Mouse (Mus musculus): ENCODE results near the gene Stat6. TPM values are rescaled to one million over a fixed set of nuclear protein-coding genes. Genes with fewer than 3 reads are reported as not detected.
A peak's percentile ranks its signal among the peaks of the same experiment; 100 is the strongest.

Gene Stat6
- polyA plus RNA-seq, 1 experiment from 2014 or later = 6.8 TPM

DNA sequence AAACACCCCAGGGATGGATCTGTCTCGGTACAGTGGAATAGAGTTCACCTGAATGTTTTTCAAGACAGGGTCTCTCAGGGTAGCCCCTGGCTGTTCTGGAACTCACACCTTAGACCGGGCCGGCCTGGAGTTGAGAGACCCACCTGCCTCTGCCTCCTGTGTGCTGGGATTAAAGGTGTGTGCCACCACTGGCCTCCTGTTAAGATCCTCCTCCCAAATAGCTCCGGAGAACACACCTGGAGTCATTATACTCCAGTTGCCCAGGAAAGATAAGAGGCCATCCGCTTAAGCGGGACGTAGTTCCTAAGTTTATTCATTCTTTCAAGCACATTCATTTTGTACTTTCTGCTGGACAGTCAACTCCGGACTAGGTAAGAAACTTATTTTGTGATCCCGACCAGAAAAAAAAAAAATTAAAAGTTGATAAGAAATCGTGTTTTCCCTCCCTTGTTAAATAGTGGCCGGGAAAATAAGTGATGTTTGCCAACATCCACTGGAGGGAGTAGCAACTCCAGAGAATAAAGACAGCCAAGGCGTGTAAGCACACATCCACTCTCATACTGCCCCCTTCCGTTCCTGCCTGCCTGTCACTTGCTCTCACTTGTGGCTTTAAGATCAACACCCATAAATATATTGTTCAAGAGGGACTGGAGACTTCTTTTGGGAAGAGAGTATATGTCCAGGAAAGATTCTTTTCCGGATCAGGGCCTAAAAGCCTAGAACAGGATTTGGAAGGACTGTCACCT, 35.0 kb downstream of the Stat6 start:
- Histone ChIP-seq H3K27me3 (ENCODE audit: control insufficient read depth, insufficient read depth, low read length) (no peaks in the 10 kb centered on the region), H3K4me3 (ENCODE audit: low read depth, low read length) (peak overlapping the region; percentile 75), H3K9ac (ENCODE audit: low read length) (peak overlapping the region; percentile 79), H3K4me1 (replicated peaks; ENCODE audit: control insufficient read depth, insufficient read depth, low read length) (no peaks in the 10 kb centered on the region; the same call in 1 of the 2 replicates), H3K4me2 (ENCODE audit: low read depth, low read length, severe bottlenecking) (peak overlapping the region; percentile 89), H3K36me3 (ENCODE audit: control insufficient read depth, insufficient read depth, low read length) (no peaks in the 10 kb centered on the region), H3K27ac (ENCODE audit: low read depth, low read length) (no peak overlapping the region), H3K9me3 (ENCODE audit: control insufficient read depth, low read length) (no peaks in the 10 kb centered on the region)
- ATAC-seq (replicated peaks; ENCODE audit: low FRiP score) (peak; percentile 6; the same call in 1 of the 2 replicates), DNase-seq (ENCODE audit: low spot score) (peak; percentile 71)
- 12% methylated on average over 14 of the region's 14 CpGs for WGBS

DNA sequence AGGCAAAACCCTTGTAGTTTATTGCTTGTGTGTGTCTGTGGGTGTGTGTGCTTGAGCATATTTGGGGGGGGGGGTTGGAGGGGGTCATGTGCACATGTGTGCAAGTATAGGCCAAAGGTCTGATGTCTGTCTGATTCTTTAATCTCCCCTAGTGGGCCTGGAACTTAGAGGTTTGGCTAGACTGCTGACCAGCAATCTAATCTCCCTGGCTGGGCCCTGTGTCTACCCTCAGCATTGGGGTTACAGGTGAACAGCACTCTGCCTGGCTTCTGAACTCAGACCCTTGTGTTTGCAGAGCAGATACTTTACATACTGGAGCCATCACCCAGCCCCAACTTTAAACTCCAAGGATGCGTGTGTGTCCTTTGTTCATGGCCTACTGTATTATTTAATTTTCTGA, 36.4 kb downstream of the Stat6 start:
- Histone ChIP-seq H3K9me3 (ENCODE audit: control insufficient read depth, low read length) (no peaks in the 10 kb centered on the region), H3K27ac (ENCODE audit: low read depth, low read length) (no peak overlapping the region), H3K27me3 (ENCODE audit: control insufficient read depth, insufficient read depth, low read length) (no peaks in the 10 kb centered on the region), H3K4me3 (ENCODE audit: low read depth, low read length) (no peak overlapping the region), H3K4me2 (ENCODE audit: low read depth, low read length, severe bottlenecking) (no peak overlapping the region), H3K4me1 (replicated peaks; ENCODE audit: control insufficient read depth, insufficient read depth, low read length) (no peaks in the 10 kb centered on the region; the same call in 1 of the 2 replicates), H3K36me3 (ENCODE audit: control insufficient read depth, insufficient read depth, low read length) (no peaks in the 10 kb centered on the region), H3K9ac (ENCODE audit: low read length) (no peak overlapping the region)
- ATAC-seq (replicated peaks; ENCODE audit: low FRiP score) (no peak), DNase-seq (ENCODE audit: low spot score) (no peak)
- WGBS = 100% methylated on average over 1 of the region's 1 CpGs

DNA sequence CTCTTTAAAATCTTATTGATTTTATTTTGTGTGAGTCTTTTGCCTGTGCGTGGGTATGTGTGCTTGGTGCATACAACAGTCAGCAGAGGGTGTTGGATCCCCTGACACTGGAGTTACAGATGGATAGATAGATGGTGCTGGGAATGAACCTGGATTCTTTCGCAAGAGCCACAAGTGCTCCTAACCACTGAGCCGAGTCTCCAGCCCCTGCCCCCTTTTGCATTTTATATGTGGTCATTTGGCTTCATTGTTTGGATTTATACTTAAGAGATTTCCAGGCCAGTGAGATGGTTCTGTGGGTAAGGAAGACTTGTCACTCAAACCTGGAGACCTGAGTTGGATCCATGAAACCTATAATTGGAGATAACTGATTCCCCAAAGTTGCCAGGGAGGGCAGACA, 37.1 kb downstream of the Stat6 start:
- no peaks in the 10 kb centered on the region for H3K9me3 ChIP-seq (ENCODE audit: control insufficient read depth, low read length)
- no peak overlapping the region for H3K4me3 ChIP-seq (ENCODE audit: low read depth, low read length)
- ATAC-seq (replicated peaks; ENCODE audit: low FRiP score) (no peak), DNase-seq (ENCODE audit: low spot score) (no peak)
- no peak overlapping the region for H3K4me2 ChIP-seq (ENCODE audit: low read depth, low read length, severe bottlenecking)
- 93% methylated on average over 3 of the region's 3 CpGs for WGBS
- no peaks in the 10 kb centered on the region for H3K27me3 ChIP-seq (ENCODE audit: control insufficient read depth, insufficient read depth, low read length)
- H3K4me1 ChIP-seq (replicated peaks; ENCODE audit: control insufficient read depth, insufficient read depth, low read length) = no peaks in the 10 kb centered on the region; the same call in 1 of the 2 replicates
- no peak overlapping the region for H3K9ac ChIP-seq (ENCODE audit: low read length)
- H3K27ac ChIP-seq (ENCODE audit: low read depth, low read length) = no peak overlapping the region
- no peaks in the 10 kb centered on the region for H3K36me3 ChIP-seq (ENCODE audit: control insufficient read depth, insufficient read depth, low read length)

DNA sequence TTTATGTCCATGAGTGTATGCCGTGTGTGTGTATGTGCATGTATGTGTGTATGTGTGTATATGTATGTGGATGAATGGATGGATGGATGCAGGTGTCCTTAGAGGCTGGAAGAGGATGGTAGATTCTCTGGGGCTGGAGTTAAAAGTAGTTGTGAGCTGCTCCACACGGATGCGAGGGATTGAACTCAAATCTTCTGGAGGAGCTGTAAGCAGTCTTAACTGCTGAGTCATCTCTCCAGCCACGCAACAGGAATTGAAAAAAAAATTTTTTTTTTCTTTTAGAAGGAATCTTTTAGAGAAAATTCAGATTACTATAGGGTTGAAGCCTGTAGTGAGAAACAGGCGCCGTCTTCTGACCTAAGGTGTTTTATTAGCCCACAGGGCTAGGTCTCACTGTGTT, 40.1 kb downstream of the Stat6 start:
- H3K4me1 ChIP-seq (replicated peaks; ENCODE audit: control insufficient read depth, insufficient read depth, low read length) = no peaks in the 10 kb centered on the region
- no peak for ATAC-seq (replicated peaks; ENCODE audit: low FRiP score)
- H3K4me2 ChIP-seq (ENCODE audit: low read depth, low read length, severe bottlenecking) = no peak overlapping the region
- no peaks in the 10 kb centered on the region for H3K36me3 ChIP-seq (ENCODE audit: control insufficient read depth, insufficient read depth, low read length)
- no peaks in the 10 kb centered on the region for H3K9me3 ChIP-seq (ENCODE audit: control insufficient read depth, low read length)
- H3K27ac ChIP-seq (ENCODE audit: low read depth, low read length) = no peak overlapping the region
- H3K9ac ChIP-seq (ENCODE audit: low read length) = no peak overlapping the region
- no peak for DNase-seq (ENCODE audit: low spot score)
- H3K27me3 ChIP-seq (ENCODE audit: control insufficient read depth, insufficient read depth, low read length) = no peaks in the 10 kb centered on the region
- WGBS = 89% methylated on average over 6 of the region's 6 CpGs
- H3K4me3 ChIP-seq (ENCODE audit: low read depth, low read length) = no peak overlapping the region

DNA sequence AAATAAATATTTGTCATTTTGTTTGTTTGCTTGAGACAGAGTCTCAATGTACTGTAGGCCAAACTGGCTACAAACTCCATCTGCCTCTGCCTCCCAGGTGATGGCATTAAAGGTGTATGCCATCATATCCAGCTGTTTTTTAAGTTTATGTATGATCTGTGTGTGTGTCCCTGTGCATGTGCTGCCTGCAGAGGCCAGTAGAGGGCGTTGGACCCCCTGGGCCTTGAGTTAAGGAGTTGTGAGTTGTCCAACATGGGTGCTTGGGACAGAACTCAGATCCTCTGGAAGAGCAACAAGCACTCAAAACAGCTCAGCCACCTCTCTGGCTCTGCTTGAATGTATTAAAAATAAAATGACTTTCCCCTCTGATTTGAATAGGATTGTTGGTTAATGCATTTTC, 48.3 kb downstream of the Stat6 start:
- Histone ChIP-seq H3K4me1 (replicated peaks; ENCODE audit: control insufficient read depth, insufficient read depth, low read length) (no peaks in the 10 kb centered on the region), H3K36me3 (ENCODE audit: control insufficient read depth, insufficient read depth, low read length) (no peaks in the 10 kb centered on the region), H3K4me3 (ENCODE audit: low read depth, low read length) (no peak overlapping the region), H3K27ac (ENCODE audit: low read depth, low read length) (no peak overlapping the region), H3K4me2 (ENCODE audit: low read depth, low read length, severe bottlenecking) (no peak overlapping the region), H3K27me3 (ENCODE audit: control insufficient read depth, insufficient read depth, low read length) (no peaks in the 10 kb centered on the region), H3K9ac (ENCODE audit: low read length) (no peak overlapping the region), H3K9me3 (ENCODE audit: control insufficient read depth, low read length) (no peaks in the 10 kb centered on the region)
- no peak for ATAC-seq (replicated peaks; ENCODE audit: low FRiP score)
- no peak for DNase-seq (ENCODE audit: low spot score)
- WGBS = 26% methylated on average over 1 of the region's 1 CpGs

DNA sequence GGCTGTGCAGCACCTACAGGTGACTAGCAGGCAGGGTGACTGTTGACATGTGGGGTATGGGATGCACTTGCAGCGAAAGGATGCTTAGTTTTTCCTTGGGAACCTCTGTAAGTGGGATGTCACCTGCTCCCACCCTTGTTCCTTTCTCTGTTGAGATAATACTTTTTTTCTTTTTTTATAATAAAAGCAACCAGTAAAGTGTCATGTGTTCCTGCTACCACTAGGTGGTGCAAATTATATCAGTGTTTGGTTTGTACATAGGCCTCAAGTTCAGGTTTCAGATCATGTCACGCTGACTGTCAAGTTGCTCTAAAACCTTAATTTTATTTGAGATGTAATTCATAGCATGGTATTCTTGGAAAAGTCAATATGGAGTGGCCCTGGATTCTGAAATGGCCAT, 51.9 kb downstream of the Stat6 start:
- H3K4me1 ChIP-seq (replicated peaks; ENCODE audit: control insufficient read depth, insufficient read depth, low read length) = no peaks in the 10 kb centered on the region
- no peak overlapping the region for H3K4me2 ChIP-seq (ENCODE audit: low read depth, low read length, severe bottlenecking)
- H3K9me3 ChIP-seq (ENCODE audit: control insufficient read depth, low read length) = no peaks in the 10 kb centered on the region
- H3K9ac ChIP-seq (ENCODE audit: low read length) = no peak overlapping the region
- 63% methylated on average over 2 of the region's 2 CpGs for WGBS
- no peaks in the 10 kb centered on the region; the same call in 1 of the 2 replicates for H3K36me3 ChIP-seq (ENCODE audit: control insufficient read depth, insufficient read depth, low read length)
- no peak for ATAC-seq (replicated peaks; ENCODE audit: low FRiP score)
- no peak for DNase-seq (ENCODE audit: low spot score)
- H3K4me3 ChIP-seq (ENCODE audit: low read depth, low read length) = no peak overlapping the region
- H3K27ac ChIP-seq (ENCODE audit: low read depth, low read length) = no peak overlapping the region
- H3K27me3 ChIP-seq (ENCODE audit: control insufficient read depth, insufficient read depth, low read length) = no peaks in the 10 kb centered on the region

DNA sequence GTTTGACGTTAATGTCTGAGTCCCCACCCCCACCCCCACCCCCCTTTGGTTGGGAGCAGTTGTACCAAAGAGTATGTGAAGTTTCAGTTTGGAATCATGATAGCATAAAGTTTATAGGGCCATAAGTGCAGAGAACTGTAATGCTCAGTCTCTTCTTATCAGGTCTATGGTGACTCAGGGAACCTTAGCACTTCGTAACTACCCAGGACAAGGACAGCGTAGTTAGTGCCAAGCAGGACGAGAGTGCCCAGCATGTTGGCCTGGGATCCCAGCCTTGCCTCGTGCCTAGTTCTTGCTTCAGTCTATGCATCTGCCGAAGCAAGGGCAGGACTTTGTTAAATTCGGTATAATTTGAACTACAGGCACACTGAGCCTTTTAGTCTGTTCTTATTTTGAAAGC, 53.0 kb downstream of the Stat6 start:
- Histone ChIP-seq H3K27me3 (ENCODE audit: control insufficient read depth, insufficient read depth, low read length) (no peaks in the 10 kb centered on the region), H3K4me2 (ENCODE audit: low read depth, low read length, severe bottlenecking) (no peak overlapping the region), H3K4me1 (replicated peaks; ENCODE audit: control insufficient read depth, insufficient read depth, low read length) (no peaks in the 10 kb centered on the region), H3K36me3 (ENCODE audit: control insufficient read depth, insufficient read depth, low read length) (no peaks in the 10 kb centered on the region; the same call in 1 of the 2 replicates), H3K27ac (ENCODE audit: low read depth, low read length) (no peak overlapping the region), H3K4me3 (ENCODE audit: low read depth, low read length) (no peak overlapping the region), H3K9me3 (ENCODE audit: control insufficient read depth, low read length) (no peaks in the 10 kb centered on the region), H3K9ac (ENCODE audit: low read length) (no peak overlapping the region)
- 92% methylated on average over 7 of the region's 7 CpGs for WGBS
- DNase-seq (ENCODE audit: low spot score) (no peak), ATAC-seq (replicated peaks; ENCODE audit: low FRiP score) (no peak)

DNA sequence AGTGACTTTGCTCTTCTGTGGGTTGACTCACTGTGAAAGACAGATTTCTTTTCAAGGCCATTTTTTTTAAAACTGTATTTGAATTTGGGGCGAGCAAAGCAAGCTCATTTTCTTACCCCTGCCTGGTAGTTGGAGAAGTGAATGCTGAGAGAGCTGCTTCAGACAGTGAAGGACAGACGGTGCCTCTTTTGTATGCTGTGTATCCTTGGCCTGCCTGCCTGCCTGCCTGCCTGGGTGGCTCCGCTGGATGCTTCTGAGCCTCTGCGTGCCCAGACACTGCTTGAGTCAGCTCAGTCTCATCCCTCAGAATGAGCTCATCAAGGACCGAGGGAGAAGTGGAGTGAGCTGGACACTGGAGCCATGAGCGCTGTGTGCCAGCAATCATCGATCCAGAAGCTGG, 56.2 kb downstream of the Stat6 start:
- no peaks in the 10 kb centered on the region; the same call in 1 of the 2 replicates for H3K36me3 ChIP-seq (ENCODE audit: control insufficient read depth, insufficient read depth, low read length)
- H3K27me3 ChIP-seq (ENCODE audit: control insufficient read depth, insufficient read depth, low read length) = no peaks in the 10 kb centered on the region
- DNase-seq (ENCODE audit: low spot score) (no peak), ATAC-seq (replicated peaks; ENCODE audit: low FRiP score) (no peak)
- 92% methylated on average over 7 of the region's 7 CpGs for WGBS
- H3K4me2 ChIP-seq (ENCODE audit: low read depth, low read length, severe bottlenecking) = no peak overlapping the region
- H3K4me3 ChIP-seq (ENCODE audit: low read depth, low read length) = no peak overlapping the region
- H3K9ac ChIP-seq (ENCODE audit: low read length) = no peak overlapping the region
- H3K27ac ChIP-seq (ENCODE audit: low read depth, low read length) = no peak overlapping the region
- no peaks in the 10 kb centered on the region for H3K4me1 ChIP-seq (replicated peaks; ENCODE audit: control insufficient read depth, insufficient read depth, low read length)
- H3K9me3 ChIP-seq (ENCODE audit: control insufficient read depth, low read length) = no peaks in the 10 kb centered on the region

DNA sequence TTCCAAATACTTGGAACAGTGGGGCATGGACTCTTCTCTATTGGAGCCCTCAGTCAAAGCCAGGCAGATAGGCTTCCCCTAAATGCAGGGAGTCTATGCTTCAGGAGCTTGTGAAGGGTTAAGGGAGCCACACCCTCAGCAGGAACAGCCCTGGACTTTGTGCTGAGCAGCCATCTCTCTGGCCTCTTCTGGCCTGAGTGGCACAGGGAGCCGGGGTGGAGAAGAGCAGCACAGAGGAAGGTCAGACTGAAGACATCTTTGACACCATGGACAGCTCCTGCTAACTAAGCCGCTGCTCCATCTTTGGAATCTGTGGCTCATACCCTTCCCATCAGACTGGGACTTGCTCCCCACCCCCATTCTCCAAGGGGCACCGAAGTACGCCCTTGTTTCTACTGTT, 60.5 kb downstream of the Stat6 start:
- no peak overlapping the region for H3K4me2 ChIP-seq (ENCODE audit: low read depth, low read length, severe bottlenecking)
- ATAC-seq (replicated peaks; ENCODE audit: low FRiP score) (no peak), DNase-seq (ENCODE audit: low spot score) (no peak)
- H3K4me3 ChIP-seq (ENCODE audit: low read depth, low read length) = no peak overlapping the region
- no peaks in the 10 kb centered on the region for H3K36me3 ChIP-seq (ENCODE audit: control insufficient read depth, insufficient read depth, low read length)
- 44% methylated on average over 4 of the region's 4 CpGs for WGBS
- no peak overlapping the region for H3K27ac ChIP-seq (ENCODE audit: low read depth, low read length)
- no peaks in the 10 kb centered on the region for H3K9me3 ChIP-seq (ENCODE audit: control insufficient read depth, low read length)
- H3K4me1 ChIP-seq (replicated peaks; ENCODE audit: control insufficient read depth, insufficient read depth, low read length) = no peaks in the 10 kb centered on the region
- no peak overlapping the region for H3K9ac ChIP-seq (ENCODE audit: low read length)
- no peaks in the 10 kb centered on the region for H3K27me3 ChIP-seq (ENCODE audit: control insufficient read depth, insufficient read depth, low read length)

Measured in forebrain, embryonic 11.5 days (tissue).